Mouse (Mus musculus): ENCODE measurements around the gene Fgf5. TPM values are rescaled to one million over a fixed set of nuclear protein-coding genes. Genes with fewer than 3 reads are reported as not detected.

Gene Fgf5
- polyA plus RNA-seq, 1 experiment from 2014 or later: 0.88 TPM

DNA sequence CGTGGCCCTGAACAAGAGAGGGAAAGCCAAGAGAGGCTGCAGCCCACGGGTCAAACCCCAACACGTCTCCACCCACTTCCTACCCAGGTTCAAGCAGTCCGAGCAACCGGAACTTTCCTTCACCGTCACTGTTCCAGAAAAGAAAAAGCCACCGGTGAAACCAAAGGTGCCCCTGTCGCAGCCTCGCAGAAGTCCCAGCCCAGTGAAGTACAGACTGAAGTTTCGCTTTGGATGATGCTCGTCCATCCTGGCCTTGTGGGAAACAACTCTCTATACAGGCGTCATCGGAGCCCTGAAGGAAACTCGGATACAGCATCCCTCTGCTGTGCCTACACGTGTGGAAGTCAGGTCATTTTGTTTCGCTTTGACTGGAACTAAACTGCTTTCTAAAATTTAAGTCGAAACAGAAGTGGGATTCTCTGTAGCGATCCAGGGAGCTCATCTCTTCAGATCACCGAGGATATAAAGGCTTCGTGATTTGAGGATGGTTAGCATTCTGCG lies 21.4 kb downstream of the Fgf5 start:
- no peak overlapping the region for H3K4me2 ChIP-seq
- no peak for ATAC-seq (ENCODE audit: insufficient read depth)
- no peak overlapping the region for H3K9ac ChIP-seq
- no peak for DNase-seq
- no peaks in the 10 kb centered on the region for H3K36me3 ChIP-seq (ENCODE audit: insufficient read depth)
- TF ChIP-seq CTCF (IDR thresholded peaks at IDR 0.05; ENCODE audit: low read depth): no peak
- H3K9me3 ChIP-seq (ENCODE audit: low read depth, low read length): no peaks in the 10 kb centered on the region
- no peak overlapping the region for H3K4me3 ChIP-seq (ENCODE audit: low read depth, low read length)
- H3K27me3 ChIP-seq (ENCODE audit: insufficient read depth, low read length): no peaks in the 10 kb centered on the region
- no peaks in the 10 kb centered on the region for H3K4me1 ChIP-seq (ENCODE audit: insufficient read depth)
- H3K27ac ChIP-seq (ENCODE audit: low read depth): no peak overlapping the region
- WGBS: 87% methylated on average over 21 of the region's 21 CpGs

DNA sequence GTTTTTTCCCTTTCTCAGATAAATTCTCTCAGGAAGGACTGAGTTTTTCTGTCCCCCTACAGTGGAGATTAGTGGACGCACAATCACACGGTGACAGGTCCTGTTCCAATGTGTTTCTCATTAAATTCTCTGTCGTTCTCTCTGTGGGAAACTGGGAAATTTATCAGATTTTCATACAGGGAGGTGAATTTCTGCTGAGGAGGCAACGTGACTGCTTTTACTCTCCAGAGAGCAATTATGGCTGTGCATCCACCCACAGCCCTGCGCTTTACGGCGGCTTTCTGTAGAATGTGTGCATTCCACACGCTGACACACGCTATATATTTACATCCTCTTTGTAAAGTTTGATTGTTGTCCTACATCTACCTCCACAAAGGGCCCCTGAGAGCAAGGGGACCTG lies 28.0 kb downstream of the Fgf5 start:
- no peak overlapping the region for H3K9ac ChIP-seq
- H3K36me3 ChIP-seq (ENCODE audit: insufficient read depth): no peaks in the 10 kb centered on the region
- no peak overlapping the region for H3K4me2 ChIP-seq
- TF ChIP-seq CTCF (IDR thresholded peaks at IDR 0.05; ENCODE audit: low read depth): no peak
- 57% methylated on average over 9 of the region's 9 CpGs for WGBS
- H3K4me3 ChIP-seq (ENCODE audit: low read depth, low read length): no peak overlapping the region
- DNase-seq: no peak
- no peak overlapping the region for H3K27ac ChIP-seq (ENCODE audit: low read depth)
- no peaks in the 10 kb centered on the region for H3K9me3 ChIP-seq (ENCODE audit: low read depth, low read length)
- no peaks in the 10 kb centered on the region for H3K4me1 ChIP-seq (ENCODE audit: insufficient read depth)
- no peak for ATAC-seq (ENCODE audit: insufficient read depth)
- H3K27me3 ChIP-seq (ENCODE audit: insufficient read depth, low read length): no peaks in the 10 kb centered on the region; the same call in 1 of the 2 replicates

DNA sequence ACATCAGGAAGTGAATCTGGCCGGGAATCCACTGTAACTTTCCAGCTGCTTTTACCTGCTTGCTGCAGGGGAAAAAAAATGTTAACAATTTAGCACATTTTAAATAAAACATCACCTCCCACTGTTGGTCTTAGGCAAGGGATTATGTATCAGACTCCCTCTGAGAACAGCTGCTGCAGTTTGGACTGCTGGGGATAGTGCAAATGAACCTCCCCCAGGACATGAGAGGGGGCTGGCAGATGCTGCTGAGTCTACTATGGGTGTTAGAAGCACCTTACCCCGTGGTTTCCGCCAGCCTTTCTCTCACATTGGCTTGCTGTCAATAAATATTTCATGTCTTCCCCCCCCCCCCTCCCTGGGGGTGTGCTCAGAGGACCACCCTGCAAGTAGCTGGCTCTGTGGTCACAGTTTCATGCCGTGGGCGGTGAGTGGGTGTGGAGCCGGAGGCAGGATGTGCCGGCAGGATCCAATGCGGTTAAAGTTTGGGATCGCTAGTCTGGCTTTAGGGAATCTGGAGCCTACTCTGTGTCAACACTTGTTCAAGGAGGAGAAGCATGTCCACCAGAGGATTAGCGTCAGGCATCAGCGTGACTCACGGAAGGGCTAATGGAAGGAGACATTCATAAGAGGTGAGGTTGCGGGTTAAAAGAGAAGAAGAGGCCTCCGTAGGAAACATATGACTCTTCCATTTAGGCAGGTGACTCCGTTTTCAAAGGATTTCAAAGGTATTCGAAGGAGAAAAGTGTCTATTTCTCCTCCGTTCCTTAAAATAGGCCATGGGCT lies 29.9 kb downstream of the Fgf5 start:
- Histone ChIP-seq H3K36me3 (ENCODE audit: insufficient read depth) (no peaks in the 10 kb centered on the region), H3K4me2 (peak overlapping the region; percentile 40; the same call in 1 of the 2 replicates), H3K9ac (no peak overlapping the region), H3K4me3 (ENCODE audit: low read depth, low read length) (no peak overlapping the region), H3K27me3 (ENCODE audit: insufficient read depth, low read length) (no peaks in the 10 kb centered on the region; the same call in 1 of the 2 replicates), H3K27ac (ENCODE audit: low read depth) (no peak overlapping the region), H3K4me1 (ENCODE audit: insufficient read depth) (no peaks in the 10 kb centered on the region), H3K9me3 (ENCODE audit: low read depth, low read length) (no peaks in the 10 kb centered on the region)
- DNase-seq (peak; percentile 30), ATAC-seq (ENCODE audit: insufficient read depth) (no peak; the same call in 1 of the 2 replicates)
- 23% methylated on average over 17 of the region's 17 CpGs for WGBS
- no peak for TF ChIP-seq CTCF (IDR thresholded peaks at IDR 0.05; ENCODE audit: low read depth)

DNA sequence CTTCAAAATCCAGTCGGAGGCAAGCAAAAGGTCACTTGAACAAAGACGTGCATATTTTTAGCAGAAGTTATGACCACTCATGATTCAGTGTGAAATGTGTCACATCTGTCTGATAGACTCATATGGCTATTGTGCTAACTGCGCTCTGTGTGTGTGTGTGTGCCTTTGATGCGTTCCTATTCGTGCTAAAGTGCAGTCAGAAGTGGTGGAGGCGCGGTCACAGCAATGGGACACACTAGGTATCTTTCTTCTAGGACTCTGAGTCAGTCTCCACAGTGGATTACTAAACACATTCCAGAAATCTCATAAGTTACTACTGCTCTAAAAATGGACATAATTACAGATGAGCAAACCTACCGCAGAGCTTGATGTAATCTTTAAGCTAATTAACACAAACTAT lies 36.7 kb downstream of the Fgf5 start:
- Histone ChIP-seq H3K4me3 (ENCODE audit: low read depth, low read length) (no peak overlapping the region), H3K4me2 (no peak overlapping the region), H3K27me3 (ENCODE audit: insufficient read depth, low read length) (peaks cover 36% of the 10 kb centered on the region), H3K27ac (ENCODE audit: low read depth) (no peak overlapping the region), H3K9me3 (ENCODE audit: low read depth, low read length) (no peaks in the 10 kb centered on the region), H3K9ac (no peak overlapping the region), H3K36me3 (ENCODE audit: insufficient read depth) (no peaks in the 10 kb centered on the region), H3K4me1 (ENCODE audit: insufficient read depth) (no peaks in the 10 kb centered on the region)
- no peak for DNase-seq
- 82% methylated on average over 8 of the region's 8 CpGs for WGBS
- TF ChIP-seq CTCF (IDR thresholded peaks at IDR 0.05; ENCODE audit: low read depth): no peak
- no peak for ATAC-seq (ENCODE audit: insufficient read depth)

DNA sequence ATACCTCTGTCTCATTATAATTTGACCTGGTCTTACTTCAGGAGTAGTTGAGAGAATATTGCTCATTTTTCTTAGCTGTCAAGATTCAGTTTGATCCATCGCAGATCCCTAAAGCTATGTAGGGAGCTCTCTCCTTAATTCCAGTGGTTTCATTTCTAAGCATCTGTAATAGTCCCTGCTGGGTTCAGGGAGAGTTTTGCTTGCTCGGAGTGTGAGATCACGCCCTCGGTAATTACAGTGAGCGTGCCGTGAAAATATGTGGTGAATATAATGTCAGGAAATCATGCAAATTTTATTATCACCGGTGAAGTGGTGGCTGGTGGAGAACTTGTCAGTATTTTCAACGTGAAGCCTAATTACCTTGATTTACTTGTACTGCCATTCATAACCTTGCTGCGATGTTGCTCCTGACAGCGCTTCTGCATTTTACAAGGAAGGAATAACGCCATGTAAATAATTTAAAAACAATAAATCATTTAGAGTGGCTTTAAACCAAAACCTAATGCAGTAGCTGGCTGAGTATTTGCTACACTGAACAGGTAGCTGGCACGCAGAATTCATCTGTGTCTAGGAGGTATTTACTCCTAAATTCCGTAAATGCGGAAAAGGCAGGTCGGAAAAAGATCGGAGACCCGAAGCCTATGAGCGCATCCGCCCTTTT lies 38.5 kb downstream of the Fgf5 start:
- H3K4me3 ChIP-seq (ENCODE audit: low read depth, low read length): peak overlapping the region; percentile 16
- no peak overlapping the region for H3K9ac ChIP-seq
- no peak overlapping the region for H3K27ac ChIP-seq (ENCODE audit: low read depth)
- DNase-seq (peak; percentile 20), ATAC-seq (ENCODE audit: insufficient read depth) (no peak)
- peaks cover 36% of the 10 kb centered on the region for H3K27me3 ChIP-seq (ENCODE audit: insufficient read depth, low read length)
- no peaks in the 10 kb centered on the region for H3K36me3 ChIP-seq (ENCODE audit: insufficient read depth)
- no peaks in the 10 kb centered on the region for H3K4me1 ChIP-seq (ENCODE audit: insufficient read depth)
- peak overlapping the region; percentile 44 for H3K4me2 ChIP-seq
- TF ChIP-seq CTCF (IDR thresholded peaks at IDR 0.05; ENCODE audit: low read depth): no peak
- 3% methylated on average over 19 of the region's 19 CpGs for WGBS
- H3K9me3 ChIP-seq (ENCODE audit: low read depth, low read length): no peaks in the 10 kb centered on the region

DNA sequence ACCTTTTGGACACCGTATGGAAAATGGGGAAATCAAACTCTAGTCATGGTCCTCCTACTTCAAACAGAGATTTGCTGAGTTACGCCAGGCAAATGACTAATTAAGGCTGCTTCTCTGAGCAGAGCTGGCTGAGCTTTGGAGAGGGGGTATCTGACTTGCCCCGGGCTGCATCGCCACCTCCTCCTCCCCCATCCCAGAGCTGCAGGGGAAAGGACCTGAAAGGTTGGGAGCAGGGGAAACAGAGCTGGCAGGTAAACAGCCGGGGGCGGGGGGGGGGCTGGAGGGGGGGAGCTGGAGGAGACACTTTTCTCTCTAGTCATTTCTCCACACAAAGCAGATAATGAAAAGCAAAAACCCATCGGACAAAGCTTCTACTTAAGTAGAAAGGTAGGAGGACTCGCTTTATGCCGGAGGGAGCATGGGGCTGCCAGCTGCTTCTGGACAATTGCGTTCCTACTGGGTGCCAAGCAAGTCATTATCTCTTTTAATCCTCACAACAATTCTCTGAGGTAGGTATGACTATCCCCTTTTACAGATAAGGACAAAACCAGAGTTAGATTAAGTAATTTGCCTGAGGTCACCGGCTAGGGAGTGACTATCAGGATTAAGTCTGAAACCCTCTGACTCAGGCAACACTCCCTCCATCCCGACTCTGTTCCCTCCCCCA lies 39.2 kb downstream of the Fgf5 start:
- DNase-seq (peak; percentile 6), ATAC-seq (ENCODE audit: insufficient read depth) (no peak)
- no peak overlapping the region for H3K9ac ChIP-seq
- H3K9me3 ChIP-seq (ENCODE audit: low read depth, low read length): no peaks in the 10 kb centered on the region
- no peaks in the 10 kb centered on the region for H3K4me1 ChIP-seq (ENCODE audit: insufficient read depth)
- TF ChIP-seq CTCF (IDR thresholded peaks at IDR 0.05; ENCODE audit: low read depth): no peak
- under 1% methylated on average over 10 of the region's 12 CpGs for WGBS
- H3K27ac ChIP-seq (ENCODE audit: low read depth): no peak overlapping the region
- H3K4me2 ChIP-seq: peak overlapping the region; percentile 44
- H3K4me3 ChIP-seq (ENCODE audit: low read depth, low read length): peak overlapping the region; percentile 16
- H3K36me3 ChIP-seq (ENCODE audit: insufficient read depth): no peaks in the 10 kb centered on the region
- peaks cover 36% of the 10 kb centered on the region for H3K27me3 ChIP-seq (ENCODE audit: insufficient read depth, low read length)

DNA sequence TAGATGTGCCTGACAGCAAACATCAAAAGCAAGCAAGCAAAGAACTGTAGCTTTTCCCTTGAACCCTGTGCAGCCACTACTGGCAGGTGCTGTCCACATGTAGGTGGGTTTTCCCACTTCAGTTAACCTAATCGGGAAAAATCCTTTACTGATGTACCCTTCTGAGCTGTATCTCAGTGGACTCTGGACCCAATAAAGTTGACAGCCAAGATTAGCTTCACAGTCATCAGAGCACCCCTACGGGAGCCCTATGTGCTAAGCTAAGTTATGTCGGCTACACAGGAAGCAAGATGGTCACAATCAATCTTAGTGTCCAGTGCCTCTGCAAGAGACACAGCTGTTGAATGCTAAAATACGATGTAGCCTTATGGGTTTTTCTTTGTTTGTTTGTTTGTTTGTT lies 46.1 kb downstream of the Fgf5 start:
- Histone ChIP-seq H3K4me3 (ENCODE audit: low read depth, low read length) (no peak overlapping the region), H3K9ac (no peak overlapping the region), H3K27me3 (ENCODE audit: insufficient read depth, low read length) (0 out of 2 replicates have a peak, but pooled peaks cover 3% of the 10 kb centered on the region), H3K9me3 (ENCODE audit: low read depth, low read length) (no peaks in the 10 kb centered on the region), H3K4me2 (no peak overlapping the region), H3K27ac (ENCODE audit: low read depth) (no peak overlapping the region), H3K4me1 (ENCODE audit: insufficient read depth) (no peaks in the 10 kb centered on the region), H3K36me3 (ENCODE audit: insufficient read depth) (no peaks in the 10 kb centered on the region)
- ATAC-seq (ENCODE audit: insufficient read depth) (no peak), DNase-seq (no peak)
- no peak for TF ChIP-seq CTCF (IDR thresholded peaks at IDR 0.05; ENCODE audit: low read depth)
- 58% methylated on average over 4 of the region's 4 CpGs for WGBS
